Mouse (Mus musculus): ENCODE measurements around the gene Bckdhb.

DNA sequence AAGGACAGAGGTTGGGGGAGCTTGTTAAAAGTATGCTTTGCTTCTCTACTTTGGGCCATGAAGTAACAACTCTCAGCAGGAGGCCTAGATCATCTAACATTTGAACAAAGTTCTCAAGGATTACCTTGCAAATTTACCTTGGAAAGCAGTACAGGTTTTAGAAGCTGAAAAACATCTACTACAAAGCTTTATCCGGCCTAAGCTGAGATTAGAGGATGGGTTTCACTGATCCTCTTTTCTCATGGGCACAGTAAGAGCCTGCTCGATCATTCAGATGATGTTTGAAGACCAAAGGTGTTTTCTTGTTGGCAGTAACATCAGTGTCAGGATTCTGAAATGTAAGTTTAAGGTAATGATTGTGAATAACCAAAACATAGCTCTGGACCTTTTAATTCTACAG, 14.0 kb upstream of the Bckdhb start:
- TF ChIP-seq POLR2A (IDR thresholded peaks at IDR 0.05; ENCODE audit: low read depth, low read length) (no peak), ZNF384 (IDR thresholded peaks at IDR 0.05; ENCODE audit: low read depth, low read length) (no peak), PAX5 (IDR thresholded peaks at IDR 0.05; ENCODE audit: low read length) (no peak), CHD2 (IDR thresholded peaks at IDR 0.05; ENCODE audit: low read length) (no peak), CTCF (conservative IDR thresholded peaks at IDR 0.05 in 1 of 2, IDR thresholded peaks at IDR 0.05 in 1 of 2; ENCODE audit: low read depth in 2 of 2, low read length in 2 of 2) (no peak), ZMIZ1 (IDR thresholded peaks at IDR 0.05; ENCODE audit: low read depth, low read length) (no peak), ELF1 (IDR thresholded peaks at IDR 0.05; ENCODE audit: low read depth, low read length) (no peak), RCOR1 (conservative IDR thresholded peaks at IDR 0.05; ENCODE audit: low read depth, low read length) (no peak), GABPA (IDR thresholded peaks at IDR 0.05; ENCODE audit: insufficient replicate concordance, low read depth, low read length) (no peak), ZC3H11A (IDR thresholded peaks at IDR 0.05; ENCODE audit: low read depth, low read length) (no peak), RAD21 (IDR thresholded peaks at IDR 0.05; ENCODE audit: low read depth, low read length) (no peak), TCF12 (IDR thresholded peaks at IDR 0.05; ENCODE audit: low read depth, low read length) (no peak), CHD1 (IDR thresholded peaks at IDR 0.05; ENCODE audit: low read depth, low read length) (no peak), NRF1 (IDR thresholded peaks at IDR 0.05; ENCODE audit: low read depth, low read length) (no peak)
